Mouse (Mus musculus): Measurements from ENCODE around the gene Fis1. TPM values are rescaled to one million over a fixed set of nuclear protein-coding genes. Genes with fewer than 3 reads are reported as not detected.

The Fis1 gene
- polyA plus RNA-seq, 1 experiment from 2014 or later: 173 TPM

DNA sequence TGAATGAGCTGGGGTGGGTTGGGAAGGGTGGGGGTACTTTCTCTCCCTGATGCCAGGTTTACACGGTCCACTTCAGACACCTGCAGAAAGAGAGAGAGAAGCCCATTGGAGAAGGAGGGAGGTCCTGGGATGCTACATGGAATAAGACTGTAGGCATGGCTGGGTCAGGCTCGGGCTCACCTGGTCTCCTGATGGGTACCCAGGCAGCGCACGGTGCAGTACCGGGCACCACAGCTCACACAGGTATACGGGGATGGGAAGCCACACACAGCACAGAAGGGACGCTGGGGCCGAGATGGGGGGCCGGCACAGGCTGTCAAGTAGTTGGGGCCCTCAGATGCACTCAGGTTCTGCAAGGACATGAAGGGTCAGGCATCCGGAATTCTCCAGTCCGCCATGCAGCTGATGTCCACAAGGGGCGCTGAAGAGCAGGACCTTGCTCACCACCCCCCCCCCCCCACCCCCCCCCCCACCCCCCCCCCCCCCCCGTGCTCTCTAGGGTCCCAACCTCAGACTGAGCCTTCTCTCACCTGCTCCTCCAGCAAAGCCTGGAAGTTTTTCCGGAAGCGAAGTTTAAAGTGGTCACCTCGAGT lies 29.4 kb downstream of the Fis1 start:
- Histone ChIP-seq H3K9me3 (ENCODE audit: low read length) (no peaks in the 10 kb centered on the region), H3K36me3 (replicated peaks; ENCODE audit: insufficient read depth, low read length) (peaks cover 18% of the 10 kb centered on the region), H3K27ac (ENCODE audit: low read depth) (no peak overlapping the region), H3K4me3 (ENCODE audit: low read depth, low read length) (no peak overlapping the region), H3K9ac (replicated peaks) (no peak overlapping the region), H3K27me3 (ENCODE audit: insufficient read depth, low read length) (no peaks in the 10 kb centered on the region), H3K4me1 (ENCODE audit: insufficient read depth) (peaks cover 8% of the 10 kb centered on the region), H3K4me2 (ENCODE audit: low read depth, low read length) (no peak overlapping the region)
- 61% methylated on average over 14 of the region's 16 CpGs for WGBS (ENCODE audit: insufficient replicate concordance)
- TF ChIP-seq CTCF (IDR thresholded peaks at IDR 0.05; ENCODE audit: low read depth) (peak; percentile 63), EP300 (IDR thresholded peaks at IDR 0.05; ENCODE audit: low read depth) (no peak)
- ATAC-seq (no peak), DNase-seq (peak; percentile 69)

GRCm38 (mm10) chr5:136984828-136985227 lies 31.8 kb downstream of the Fis1 start:
- TF ChIP-seq EP300 (IDR thresholded peaks at IDR 0.05; ENCODE audit: low read depth) (no peak), CTCF (IDR thresholded peaks at IDR 0.05; ENCODE audit: low read depth) (no peak)
- Histone ChIP-seq H3K27ac (ENCODE audit: low read depth) (no peak overlapping the region), H3K4me2 (ENCODE audit: low read depth, low read length) (no peak overlapping the region), H3K27me3 (ENCODE audit: insufficient read depth, low read length) (no peaks in the 10 kb centered on the region), H3K4me1 (ENCODE audit: insufficient read depth) (peaks cover 16% of the 10 kb centered on the region), H3K36me3 (replicated peaks; ENCODE audit: insufficient read depth, low read length) (peaks cover 21% of the 10 kb centered on the region), H3K9me3 (ENCODE audit: low read length) (no peaks in the 10 kb centered on the region), H3K4me3 (ENCODE audit: low read depth, low read length) (no peak overlapping the region), H3K9ac (replicated peaks) (no peak overlapping the region)
- 62% methylated on average over 14 of the region's 14 CpGs for WGBS (ENCODE audit: insufficient replicate concordance)
- ATAC-seq: no peak
- DNase-seq: no peak

DNA sequence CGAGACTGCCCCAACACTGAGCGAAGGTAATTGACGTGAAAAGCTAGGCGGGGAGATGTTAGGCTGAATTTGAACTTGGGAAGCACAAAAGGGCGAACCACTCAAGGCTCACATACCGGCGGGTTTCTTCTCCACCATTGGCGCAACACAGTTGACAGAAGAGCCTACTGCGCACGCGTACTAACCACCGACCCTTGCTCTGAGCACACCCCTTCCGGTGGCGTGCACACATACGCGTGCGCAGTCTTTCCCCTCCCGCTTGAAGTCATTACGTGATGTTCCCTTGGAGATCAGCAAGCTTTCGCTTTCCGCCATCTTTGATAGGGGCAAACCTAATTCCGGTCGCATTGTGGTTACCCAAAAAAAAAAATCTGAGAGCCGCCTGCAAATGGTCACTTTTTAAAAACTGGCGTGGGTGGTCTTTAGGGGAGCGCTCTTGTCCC lies 33.6 kb downstream of the Fis1 start, which contains the start of gene Plod3:
TSS of gene Plod3 (plus strand) at position 325 of the 443 bp plus-strand sequence.
- whole genome bisulfite sequencing (ENCODE audit: insufficient replicate concordance): under 1% methylated on average over 26 of the region's 26 CpGs
- ATAC-seq (peak; percentile 95), DNase-seq (peak; percentile 97)
- H3K4me2 ChIP-seq (ENCODE audit: low read depth, low read length): peak within 1 kb of the TSS; percentile 99
- H3K27ac ChIP-seq (ENCODE audit: low read depth): peak within 1 kb of the TSS; percentile 91
- no peaks in the 10 kb centered on the region for H3K27me3 ChIP-seq (ENCODE audit: insufficient read depth, low read length)
- peak within 1 kb of the TSS; percentile 91 for H3K9ac ChIP-seq (replicated peaks)
- peak within 1 kb of the TSS; percentile 99 for H3K4me3 ChIP-seq (ENCODE audit: low read depth, low read length)
- H3K4me1 ChIP-seq (ENCODE audit: insufficient read depth): peaks cover 16% of the 10 kb centered on the region
- H3K9me3 ChIP-seq (ENCODE audit: low read length): no peaks in the 10 kb centered on the region
- TF ChIP-seq CTCF (IDR thresholded peaks at IDR 0.05; ENCODE audit: low read depth) (no peak), EP300 (IDR thresholded peaks at IDR 0.05; ENCODE audit: low read depth) (no peak)
- peaks cover 31% of the 10 kb centered on the region; the same call in 1 of the 2 replicates for H3K36me3 ChIP-seq (replicated peaks; ENCODE audit: insufficient read depth, low read length)

DNA sequence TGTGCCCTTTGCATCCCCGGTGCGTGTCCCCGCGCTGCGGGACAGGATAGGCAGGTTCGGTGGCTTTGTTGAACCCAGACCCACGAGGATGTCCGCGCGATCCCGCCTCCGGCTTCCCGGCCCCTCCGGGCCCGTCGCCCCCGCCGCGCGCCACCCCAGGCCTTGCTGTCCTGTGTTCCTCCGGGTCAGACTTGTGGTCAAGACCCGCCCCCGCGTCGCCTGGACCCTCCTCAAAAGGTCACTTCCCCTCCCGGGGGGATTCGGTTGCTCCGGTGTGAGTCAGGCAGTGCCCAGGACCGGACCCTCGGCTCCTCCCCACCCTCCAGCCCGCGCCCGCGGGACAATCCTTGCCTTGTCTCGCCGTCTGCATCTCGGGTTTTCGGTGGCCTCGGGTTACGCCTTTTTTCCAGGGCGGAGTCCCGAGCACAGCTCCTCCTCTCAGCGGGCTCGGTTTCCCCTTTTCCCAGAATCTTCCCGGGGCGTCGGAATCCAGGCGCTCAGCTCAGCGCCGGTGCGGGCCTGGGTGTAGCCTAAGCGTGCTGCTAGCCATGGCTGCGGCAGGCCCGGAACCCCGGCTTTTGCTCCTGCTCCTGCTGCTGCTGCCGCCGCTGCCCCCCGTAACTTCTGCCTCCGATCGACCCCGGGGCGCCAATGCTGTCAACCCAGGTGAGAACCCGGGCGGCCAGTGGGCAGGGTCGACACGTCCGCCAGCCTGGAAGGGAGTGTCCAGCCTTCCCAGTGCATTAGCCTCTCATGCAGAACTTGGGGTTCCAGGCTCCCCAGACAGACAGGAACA lies 34.3 kb downstream of the Fis1 start:
- Histone ChIP-seq H3K4me2 (ENCODE audit: low read depth, low read length) (peak overlapping the region; percentile 99), H3K4me1 (ENCODE audit: insufficient read depth) (peaks cover 16% of the 10 kb centered on the region), H3K9me3 (ENCODE audit: low read length) (no peaks in the 10 kb centered on the region), H3K36me3 (replicated peaks; ENCODE audit: insufficient read depth, low read length) (peaks cover 34% of the 10 kb centered on the region; the same call in 1 of the 2 replicates), H3K4me3 (ENCODE audit: low read depth, low read length) (peak overlapping the region; percentile 99), H3K27me3 (ENCODE audit: insufficient read depth, low read length) (no peaks in the 10 kb centered on the region), H3K27ac (ENCODE audit: low read depth) (peak overlapping the region; percentile 91), H3K9ac (replicated peaks) (peak overlapping the region; percentile 91)
- TF ChIP-seq EP300 (IDR thresholded peaks at IDR 0.05; ENCODE audit: low read depth): no peak
- DNase-seq: peak; percentile 81
- peak; percentile 60 for ATAC-seq
- WGBS (ENCODE audit: insufficient replicate concordance): 1% methylated on average over 65 of the region's 67 CpGs

GRCm38 (mm10) chr5:136987934-136988271 lies 34.8 kb downstream of the Fis1 start, which contains the start of gene Znhit1:
Znhit1 (minus strand) TSS chr5:136988021.
- DNase-seq: no peak
- no peak for TF ChIP-seq CTCF (IDR thresholded peaks at IDR 0.05; ENCODE audit: low read depth)
- TF ChIP-seq EP300 (IDR thresholded peaks at IDR 0.05; ENCODE audit: low read depth): no peak

GRCm38 (mm10) chr5:136988420-136988819 lies 35.3 kb downstream of the Fis1 start:
- peaks cover 16% of the 10 kb centered on the region for H3K4me1 ChIP-seq (ENCODE audit: insufficient read depth)
- H3K9ac ChIP-seq (replicated peaks): 0 out of 2 replicates have a peak overlapping the region, but pooled peaks have one; percentile 91
- 42% methylated on average over 6 of the region's 7 CpGs for WGBS (ENCODE audit: insufficient replicate concordance)
- no peaks in the 10 kb centered on the region for H3K27me3 ChIP-seq (ENCODE audit: insufficient read depth, low read length)
- H3K9me3 ChIP-seq (ENCODE audit: low read length): no peaks in the 10 kb centered on the region
- H3K4me2 ChIP-seq (ENCODE audit: low read depth, low read length): peak overlapping the region; percentile 99
- DNase-seq (no peak), ATAC-seq (no peak)
- no peak overlapping the region for H3K27ac ChIP-seq (ENCODE audit: low read depth)
- H3K4me3 ChIP-seq (ENCODE audit: low read depth, low read length): peak overlapping the region; percentile 99; the same call in 1 of the 2 replicates
- TF ChIP-seq EP300 (IDR thresholded peaks at IDR 0.05; ENCODE audit: low read depth) (no peak), CTCF (IDR thresholded peaks at IDR 0.05; ENCODE audit: low read depth) (no peak)
- peaks cover 33% of the 10 kb centered on the region; the same call in 1 of the 2 replicates for H3K36me3 ChIP-seq (replicated peaks; ENCODE audit: insufficient read depth, low read length)

More at GRCm38 (mm10) chr5:136987934-136988271, 34.8 kb downstream of the Fis1 start, which contains the start of gene Znhit1:
- Histone ChIP-seq H3K4me3 (ENCODE audit: low read depth, low read length) (peak within 1 kb of the TSS; percentile 99), H3K4me2 (ENCODE audit: low read depth, low read length) (peak within 1 kb of the TSS; percentile 99), H3K9ac (replicated peaks) (peak within 1 kb of the TSS; percentile 91), H3K27ac (ENCODE audit: low read depth) (peak within 1 kb of the TSS; percentile 91), H3K9me3 (ENCODE audit: low read length) (no peaks in the 10 kb centered on the region), H3K4me1 (ENCODE audit: insufficient read depth) (peaks cover 16% of the 10 kb centered on the region), H3K36me3 (replicated peaks; ENCODE audit: insufficient read depth, low read length) (peaks cover 35% of the 10 kb centered on the region; the same call in 1 of the 2 replicates), H3K27me3 (ENCODE audit: insufficient read depth, low read length) (no peaks in the 10 kb centered on the region)
- 6% methylated on average over 12 of the region's 12 CpGs for WGBS (ENCODE audit: insufficient replicate concordance)
- no peak for ATAC-seq

Data from liver, postnatal 0 days (tissue).